Mouse (Mus musculus): Measurements from ENCODE around the gene Xpr1.

- no peak for TF ChIP-seq POLR2A (IDR thresholded peaks at IDR 0.05; ENCODE audit: insufficient read depth, low read length)
- no peak for TF ChIP-seq CTCF (IDR thresholded peaks at IDR 0.05; ENCODE audit: low read depth, low read length)
Measured at GRCm38 (mm10) chr1:155463442-155463841, 46.2 kb upstream of the Xpr1 start.

All from ES-Bruce4 (cell line).